Mouse (Mus musculus) heart, postnatal 0 days (tissue): ENCODE results near the gene Cdk19. TPM values are rescaled to one million over a fixed set of nuclear protein-coding genes. Genes with fewer than 3 reads are reported as not detected.
A peak's percentile ranks its signal among the peaks of the same experiment; 100 is the strongest.

Source experiments
- ATAC-seq: fragments of 200-750 bp; cut with Nextera tagmentation; 2 replicates; pipeline ENCODE4 v1.8.0; 2017; ENCODE audit warnings: low read depth, moderate number of reproducible peaks, moderate library complexity; ENCODE audit not compliant: insufficient read depth
- DNase-seq: peaks from one replicate; pipeline ENCODE4 v3.0.0-alpha.2; 2016; ENCODE audit warnings: low spot score
- H3K27ac ChIP-seq: fragments of 300-500 bp; sonication (generic); 2 replicates; pipeline ENCODE4 v1.5.1; 2014; ENCODE audit warnings: low read depth, mild to moderate bottlenecking
- H3K27me3 ChIP-seq: fragments of 300-500 bp; sonication (generic); 2 replicates; pipeline ENCODE4 v1.6.1; 2014; ENCODE audit warnings: low read length, mixed read lengths; ENCODE audit not compliant: control insufficient read depth, insufficient read depth
- H3K36me3 ChIP-seq: fragments of 300-500 bp; sonication (generic); replicated peaks from 2 replicates; pipeline ENCODE4 v1.6.1; 2014; ENCODE audit warnings: low read length, mixed read lengths; ENCODE audit not compliant: control insufficient read depth, insufficient read depth
- H3K4me1 ChIP-seq: fragments of 300-500 bp; sonication (generic); 2 replicates; pipeline ENCODE4 v1.6.1; 2014; ENCODE audit warnings: antibody characterized with exemption; ENCODE audit not compliant: control insufficient read depth, insufficient read depth
- H3K4me2 ChIP-seq: fragments of 300-500 bp; sonication (generic); 2 replicates; pipeline ENCODE4 v1.6.1; 2014; ENCODE audit warnings: low read depth, mild to moderate bottlenecking, low read length, moderate library complexity
- H3K4me3 ChIP-seq: fragments of 300-500 bp; sonication (generic); 2 replicates; pipeline ENCODE4 v1.5.1; 2014; ENCODE audit warnings: low read depth, low read length
- H3K9ac ChIP-seq: fragments of 300-500 bp; sonication (generic); replicated peaks from 2 replicates; pipeline ENCODE4 v1.6.1; 2014; ENCODE audit warnings: low read depth, low read length, mixed read lengths
- H3K9me3 ChIP-seq: fragments of 300-500 bp; sonication (generic); replicated peaks from 2 replicates; pipeline ENCODE4 v1.6.1; 2016; ENCODE audit warnings: low read length; ENCODE audit not compliant: control insufficient read depth
- CTCF ChIP-seq: IDR thresholded peaks from 2 replicates; pipeline ENCODE4 v1.5.1; 2016; ENCODE audit warnings: antibody characterized with exemption, control low read depth, low read depth
- EP300 ChIP-seq: IDR thresholded peaks from 2 replicates; pipeline ENCODE4 v1.6.1; 2016; ENCODE audit warnings: antibody characterized with exemption, low read depth
- WGBS: fragments of 180-500 bp; shearing (Covaris S2); extraction: QIAGEN DNeasy Blood & Tissue Kit; methylation state at CpG from one replicate; pipeline ENCODE4 v1.1.7; 2014; 5-methylcytosine and 5-hydroxymethylcytosine counted together
- polyA plus RNA-seq: library from polyadenylated mRNA; unstranded; fragments of >200 nt; fragmentation: Nextera tagmentation; extraction: Ambion mirVana; gene quantifications from 2 replicates; pipeline ENCODE4 v1.2.1, GENCODE M21; 2015
- total RNA-seq: library from RNA; depleted of rRNA; stranded (reverse); fragments of >200 nt; gene quantifications from 2 replicates; pipeline ENCODE4 v1.2.3, GENCODE M21; 2014; ENCODE audit warnings: low replicate concordance

Cdk19 gene
- total and polyA plus RNA-seq, 2 experiments from 2014 or later = 3.1 to 11.6 TPM

DNA sequence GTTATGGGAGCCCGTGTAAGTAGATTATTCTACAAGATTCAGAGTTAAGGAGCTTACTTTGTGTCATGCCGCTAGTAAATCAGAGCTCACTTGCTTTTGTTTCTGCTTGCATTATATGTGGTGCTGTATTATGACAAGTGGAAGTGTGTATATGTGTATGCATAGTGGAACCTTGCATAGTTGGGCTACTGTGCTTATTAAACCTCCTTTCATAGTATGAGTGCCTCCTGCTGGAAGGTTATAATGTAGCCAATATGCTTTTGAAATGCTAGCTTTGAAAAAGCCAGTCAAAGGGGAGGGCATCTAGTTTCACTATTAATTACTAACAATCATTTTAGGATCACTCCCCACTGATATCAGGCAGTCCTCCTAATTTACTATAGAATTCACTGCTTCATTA is 89.7 kb downstream of the Cdk19 start:
- no peak overlapping the region for H3K4me3 ChIP-seq
- WGBS = 84% methylated on average over 2 of the region's 2 CpGs
- H3K36me3 ChIP-seq = no peaks in the 10 kb centered on the region
- DNase-seq = no peak
- H3K9me3 ChIP-seq = no peaks in the 10 kb centered on the region
- H3K27ac ChIP-seq = no peak overlapping the region
- no peak overlapping the region for H3K4me2 ChIP-seq
- no peaks in the 10 kb centered on the region for H3K27me3 ChIP-seq
- TF ChIP-seq EP300 (no peak), CTCF (peak; percentile 41)
- H3K9ac ChIP-seq = no peak overlapping the region
- no peak for ATAC-seq
- H3K4me1 ChIP-seq = peaks cover 3% of the 10 kb centered on the region; the same call in 1 of the 2 replicates

DNA sequence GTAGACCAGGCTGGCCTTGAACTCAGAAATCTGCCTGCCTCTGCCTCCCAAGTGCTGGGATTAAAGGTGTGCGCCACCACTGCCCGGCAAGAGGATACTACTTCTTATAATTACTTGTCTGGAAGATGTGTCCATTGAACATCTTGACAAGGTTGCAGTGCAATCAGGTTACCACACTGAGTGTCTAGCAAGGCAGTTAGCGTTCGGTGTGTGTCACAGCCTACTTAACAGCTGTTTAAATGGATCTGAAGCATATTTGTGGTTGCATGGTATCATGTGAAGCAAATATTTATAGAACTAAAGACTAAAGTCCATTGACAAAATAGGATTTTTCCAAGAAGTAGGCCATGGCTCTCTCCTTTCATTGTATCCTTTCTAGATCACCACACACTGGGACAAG is 90.8 kb downstream of the Cdk19 start:
- TF ChIP-seq CTCF (no peak), EP300 (no peak)
- 98% methylated on average over 4 of the region's 4 CpGs for WGBS
- H3K4me2 ChIP-seq = no peak overlapping the region
- ATAC-seq (no peak), DNase-seq (no peak)
- no peaks in the 10 kb centered on the region for H3K36me3 ChIP-seq
- no peak overlapping the region for H3K4me3 ChIP-seq
- no peak overlapping the region for H3K9ac ChIP-seq
- H3K9me3 ChIP-seq = no peaks in the 10 kb centered on the region
- peaks cover 3% of the 10 kb centered on the region; the same call in 1 of the 2 replicates for H3K4me1 ChIP-seq
- H3K27ac ChIP-seq = no peak overlapping the region
- no peaks in the 10 kb centered on the region for H3K27me3 ChIP-seq

DNA sequence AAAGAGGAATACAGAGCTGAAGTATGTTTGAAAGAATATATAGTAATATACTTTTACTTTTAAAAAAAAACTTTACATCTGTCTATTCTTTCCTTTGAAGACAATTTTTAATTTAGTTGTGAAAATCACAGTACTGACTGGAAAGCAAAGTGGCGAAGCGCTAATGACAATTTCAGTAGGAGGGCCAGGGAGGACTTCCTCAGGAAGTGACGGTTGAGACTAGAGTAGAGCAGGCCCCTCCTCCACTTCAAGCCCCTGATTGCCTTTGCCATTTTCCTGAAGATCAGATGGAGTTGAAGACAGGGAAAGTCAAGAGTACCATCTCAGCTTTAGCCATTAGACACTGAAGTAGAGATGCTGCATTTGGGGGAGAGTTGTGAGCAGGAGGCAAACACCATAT is 92.6 kb downstream of the Cdk19 start:
- Histone ChIP-seq H3K27me3 (no peaks in the 10 kb centered on the region), H3K27ac (no peak overlapping the region), H3K9ac (no peak overlapping the region), H3K4me3 (no peak overlapping the region), H3K9me3 (no peaks in the 10 kb centered on the region), H3K4me1 (no peaks in the 10 kb centered on the region; the same call in 1 of the 2 replicates), H3K4me2 (no peak overlapping the region), H3K36me3 (0 out of 2 replicates have a peak, but pooled peaks cover 3% of the 10 kb centered on the region)
- no peak for TF ChIP-seq CTCF
- no peak for TF ChIP-seq EP300
- no peak for DNase-seq
- no peak for ATAC-seq
- 72% methylated on average over 3 of the region's 3 CpGs for WGBS

DNA sequence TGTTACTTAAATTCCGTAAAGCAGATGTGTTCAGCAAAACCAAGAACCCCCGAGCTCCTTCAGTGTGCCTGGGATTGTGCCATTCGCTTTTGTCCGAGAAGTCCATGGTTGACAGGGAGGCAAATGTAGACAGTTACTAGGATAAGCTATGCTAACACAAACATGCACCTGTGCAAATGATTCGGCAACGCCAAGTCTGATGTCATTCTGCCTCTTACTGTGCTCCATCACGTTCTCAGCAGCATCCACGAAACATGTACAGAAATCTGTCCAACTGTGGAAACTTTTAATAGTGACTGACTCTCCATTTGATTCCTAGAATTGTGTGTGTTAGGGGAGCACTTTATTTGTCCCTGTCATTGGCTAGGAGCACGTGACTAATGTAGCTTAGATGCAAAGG is 93.0 kb downstream of the Cdk19 start:
- DNase-seq (no peak), ATAC-seq (no peak)
- Histone ChIP-seq H3K27ac (no peak overlapping the region), H3K4me1 (no peaks in the 10 kb centered on the region; the same call in 1 of the 2 replicates), H3K4me3 (no peak overlapping the region), H3K9ac (no peak overlapping the region), H3K9me3 (no peaks in the 10 kb centered on the region), H3K36me3 (0 out of 2 replicates have a peak, but pooled peaks cover 3% of the 10 kb centered on the region), H3K4me2 (no peak overlapping the region), H3K27me3 (no peaks in the 10 kb centered on the region)
- no peak for TF ChIP-seq CTCF
- no peak for TF ChIP-seq EP300
- 89% methylated on average over 9 of the region's 9 CpGs for WGBS

DNA sequence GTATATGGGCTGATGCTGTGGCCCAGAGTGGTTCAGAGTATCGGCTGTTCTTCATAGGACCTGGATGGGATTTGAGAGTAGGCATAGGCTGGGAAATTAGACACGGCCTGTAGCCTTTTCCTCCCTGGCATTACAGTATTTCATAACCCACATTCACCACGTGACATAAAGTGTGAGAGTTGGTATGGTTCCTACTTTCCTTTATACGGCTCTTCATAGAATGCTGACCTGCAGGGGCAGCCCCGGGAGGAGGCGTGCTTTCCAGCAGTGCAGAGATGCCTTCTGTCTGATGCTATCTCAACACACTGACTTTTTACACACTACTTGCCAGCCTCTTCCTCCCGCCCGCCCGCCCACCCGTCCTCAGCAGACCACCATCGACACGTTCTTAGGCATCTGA is 96.0 kb downstream of the Cdk19 start:
- Histone ChIP-seq H3K4me2 (no peak overlapping the region), H3K4me1 (no peaks in the 10 kb centered on the region), H3K27ac (no peak overlapping the region), H3K4me3 (no peak overlapping the region), H3K9me3 (no peaks in the 10 kb centered on the region), H3K27me3 (no peaks in the 10 kb centered on the region), H3K36me3 (0 out of 2 replicates have a peak, but pooled peaks cover 3% of the 10 kb centered on the region), H3K9ac (no peak overlapping the region)
- TF ChIP-seq CTCF (no peak), EP300 (no peak)
- 72% methylated on average over 12 of the region's 12 CpGs for WGBS
- ATAC-seq = no peak
- DNase-seq = no peak

DNA sequence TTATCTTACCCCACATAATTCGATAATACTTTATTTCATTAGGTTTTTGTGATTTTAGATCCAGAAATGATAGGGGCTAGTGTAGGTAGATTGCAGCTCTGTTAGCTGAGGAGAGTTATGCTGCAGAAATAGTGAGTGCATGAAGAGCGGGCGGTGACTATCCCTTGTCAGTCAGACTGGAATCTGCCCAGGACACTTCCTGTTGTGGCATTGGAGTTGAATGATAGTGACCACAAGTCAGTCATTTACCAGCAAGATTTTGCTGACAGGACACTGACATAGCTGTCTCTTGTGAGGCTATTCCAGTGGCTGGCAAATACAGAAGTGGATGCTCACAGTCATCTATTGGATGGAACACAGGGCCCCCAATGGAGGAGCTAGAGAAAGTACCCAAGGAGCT is 97.8 kb downstream of the Cdk19 start:
- no peaks in the 10 kb centered on the region for H3K9me3 ChIP-seq
- no peaks in the 10 kb centered on the region for H3K4me1 ChIP-seq
- H3K4me3 ChIP-seq = no peak overlapping the region
- no peaks in the 10 kb centered on the region for H3K27me3 ChIP-seq
- H3K36me3 ChIP-seq = 0 out of 2 replicates have a peak, but pooled peaks cover 3% of the 10 kb centered on the region
- no peak overlapping the region for H3K9ac ChIP-seq
- WGBS = 88% methylated on average over 3 of the region's 3 CpGs
- no peak for DNase-seq
- no peak overlapping the region for H3K27ac ChIP-seq
- no peak overlapping the region for H3K4me2 ChIP-seq
- ATAC-seq = no peak
- no peak for TF ChIP-seq CTCF
- TF ChIP-seq EP300 = no peak
